Mouse (Mus musculus): ENCODE measurements at regions not wholly inside any gene's neighbourhood (a gene's known extent, or its start where the extent isn't known, plus 50 kb on each side); places are given as distances from the start of the nearest gene placed in this dataset.

- peak; percentile 25 to 58; a peak in 1 of 4 replicates for ATAC-seq (replicated peaks in 1 of 2; ENCODE audit: insufficient read depth in 1 of 2, low FRiP score in 2 of 2, low TSS enrichment in 1 of 2, low read depth in 1 of 2, poor library complexity in 2 of 2, severe bottlenecking in 2 of 2)
Observed at GRCm38 (mm10) chr3:137288301-137288942, 52.4 kb upstream of the Emcn start.

- no peak for ATAC-seq (replicated peaks in 1 of 2; ENCODE audit: insufficient read depth in 1 of 2, low FRiP score in 2 of 2, low TSS enrichment in 1 of 2, low read depth in 1 of 2, poor library complexity in 2 of 2, severe bottlenecking in 2 of 2)
Observed at GRCm38 (mm10) chr3:137288943-137289682, 51.8 kb upstream of the Emcn start.

GRCm38 (mm10) chr3:137289683-137289984 is 51.2 kb upstream of the Emcn start:
- ATAC-seq (replicated peaks in 1 of 2; ENCODE audit: insufficient read depth in 1 of 2, low FRiP score in 2 of 2, low TSS enrichment in 1 of 2, low read depth in 1 of 2, poor library complexity in 2 of 2, severe bottlenecking in 2 of 2): no peak
